Mouse (Mus musculus) c-Kit-positive CD71-positive TER-119-positive erythroid progenitor cells, embryonic 14.5 days (primary cell): ENCODE measurements around the gene Tmx2.
"Not testable (repeated sequence)": the region's sequence is repeated elsewhere in the genome, so short reads cannot be mapped to it uniquely, and the experiment has no call there.

Experiments used
- DNase-seq: peaks from one replicate; pipeline ENCODE4 v3.0.0-alpha.2; 2013; ENCODE audit warnings: low spot score

Tmx2 gene

GRCm38 (mm10) chr2:84688080-84688844, 9.3 kb upstream of the Tmx2 start:
- DNase-seq, result peak; percentile 23

GRCm38 (mm10) chr2:84682605-84683183, 3.8 kb upstream of the Tmx2 start:
- DNase-seq, result peak; percentile 69

- DNase-seq, result peak; percentile 99
Observed at GRCm38 (mm10) chr2:84677968-84678880, 716 bp downstream of the Tmx2 start, which contains the start of the genes Gm28635 and Med19. Gene Gm28635 (minus strand): TSS chr2:84678041. Gene Med19 (plus strand): TSS chr2:84678402.

- peak; percentile 29 for DNase-seq
Observed at GRCm38 (mm10) chr2:84677270-84677967, 1.5 kb downstream of the Tmx2 start.

GRCm38 (mm10) chr2:84671535-84671934, 7.4 kb downstream of the Tmx2 start:
- not testable (repeated sequence) for DNase-seq

- peak; percentile 89 for DNase-seq
Observed at GRCm38 (mm10) chr2:84670569-84670933, 8.4 kb downstream of the Tmx2 start, which contains the start of gene Selenoh. Gene Selenoh (minus strand): TSS chr2:84670770.

- no peak for DNase-seq
Observed at GRCm38 (mm10) chr2:84669828-84670568, 8.9 kb downstream of the Tmx2 start.

GRCm38 (mm10) chr2:84666081-84666480, 12.9 kb downstream of the Tmx2 start:
- no peak for DNase-seq

- DNase-seq, result peak; percentile 71
Observed at GRCm38 (mm10) chr2:84662866-84663265, 16.1 kb downstream of the Tmx2 start.

- DNase-seq, result peak; percentile 38
Observed at GRCm38 (mm10) chr2:84660253-84660652, 18.7 kb downstream of the Tmx2 start.

GRCm38 (mm10) chr2:84658806-84659205, 20.1 kb downstream of the Tmx2 start, which contains the start of gene Btbd18:
Gene Btbd18 (plus strand): TSS chr2:84659079.
- DNase-seq, result no peak

GRCm38 (mm10) chr2:84655864-84656263, 23.1 kb downstream of the Tmx2 start:
- DNase-seq, result no peak

GRCm38 (mm10) chr2:84653354-84653753, 25.6 kb downstream of the Tmx2 start:
- DNase-seq, result no peak

GRCm38 (mm10) chr2:84650464-84651195, 28.3 kb downstream of the Tmx2 start, which contains the start of gene Ctnnd1:
Gene Ctnnd1 (minus strand): TSS chr2:84650765.
- DNase-seq, result peak; percentile 74

- DNase-seq, result peak; percentile 31
Observed at GRCm38 (mm10) chr2:84649674-84650073, 29.3 kb downstream of the Tmx2 start.

- no peak for DNase-seq
Observed at GRCm38 (mm10) chr2:84648369-84648768, 30.6 kb downstream of the Tmx2 start.

GRCm38 (mm10) chr2:84647051-84647568, 31.8 kb downstream of the Tmx2 start:
- DNase-seq, result no peak

GRCm38 (mm10) chr2:84646138-84646537, 32.8 kb downstream of the Tmx2 start:
- no peak for DNase-seq

GRCm38 (mm10) chr2:84640833-84641232, 38.1 kb downstream of the Tmx2 start:
- DNase-seq, result no peak
